Mouse (Mus musculus) adipose tissue, adult 10 weeks (tissue): ENCODE measurements around the gene Smurf1. TPM values are rescaled to one million over a fixed set of nuclear protein-coding genes. Genes with fewer than 3 reads are reported as not detected.

Experiments used
- polyA plus RNA-seq: library from polyadenylated mRNA; stranded (reverse); fragments of 350-450 nt; fragmentation: Illumina TruSeq; extraction: RNeasy Lipid Tissue Mini Kit (QIAGEN cat#74804); gene quantifications from one replicate; pipeline ENCODE4 v1.2.3, GENCODE M21; 2014; ENCODE audit warnings: low read depth, low replicate concordance

The Smurf1 gene
- polyA plus RNA-seq, result 24.7 TPM

GRCm38 (mm10) chr5:144965639-144966351 is at the start of gene Smurf1:
Gene Smurf1 (minus strand): TSS chr5:144965847.

Other genes starting within 250 kb of the Smurf1 start
- 0.25 TPM for gene Tmem130, start 204.0 kb downstream of the Smurf1 start, polyA plus RNA-seq
- 65.5 TPM for gene Trrap, start 198.1 kb downstream of the Smurf1 start, polyA plus RNA-seq
- 1.9 TPM for gene Gm4871, start 66.9 kb upstream of the Smurf1 start, polyA plus RNA-seq
- 2.1 TPM for gene 1700018F24Rik, start 77.1 kb upstream of the Smurf1 start, polyA plus RNA-seq
- gene Arpc1a, start 118.0 kb upstream of the Smurf1 start, polyA plus RNA-seq, result 144 TPM
- 0.11 TPM for gene Kpna7, start 118.2 kb upstream of the Smurf1 start, polyA plus RNA-seq
- gene Arpc1b, start 148.4 kb upstream of the Smurf1 start, polyA plus RNA-seq, result 316 TPM
- gene Pdap1, start 174.4 kb upstream of the Smurf1 start, polyA plus RNA-seq, result 75.4 TPM
- 100 TPM for gene Bud31, start 174.5 kb upstream of the Smurf1 start, polyA plus RNA-seq
- gene Ptcd1, start 201.3 kb upstream of the Smurf1 start, polyA plus RNA-seq, result 14.8 TPM
- 19.5 TPM for gene Cpsf4, start 201.4 kb upstream of the Smurf1 start, polyA plus RNA-seq
- 228 TPM for gene Atp5j2, start 226.2 kb upstream of the Smurf1 start, polyA plus RNA-seq
- gene Zkscan14, start 236.0 kb upstream of the Smurf1 start, polyA plus RNA-seq, result 8.3 TPM
- 10.3 TPM for gene Zkscan5, start 238.7 kb upstream of the Smurf1 start, polyA plus RNA-seq